ENCODE assay signal across 7 mouse cellular contexts in the genomic region with DNA sequence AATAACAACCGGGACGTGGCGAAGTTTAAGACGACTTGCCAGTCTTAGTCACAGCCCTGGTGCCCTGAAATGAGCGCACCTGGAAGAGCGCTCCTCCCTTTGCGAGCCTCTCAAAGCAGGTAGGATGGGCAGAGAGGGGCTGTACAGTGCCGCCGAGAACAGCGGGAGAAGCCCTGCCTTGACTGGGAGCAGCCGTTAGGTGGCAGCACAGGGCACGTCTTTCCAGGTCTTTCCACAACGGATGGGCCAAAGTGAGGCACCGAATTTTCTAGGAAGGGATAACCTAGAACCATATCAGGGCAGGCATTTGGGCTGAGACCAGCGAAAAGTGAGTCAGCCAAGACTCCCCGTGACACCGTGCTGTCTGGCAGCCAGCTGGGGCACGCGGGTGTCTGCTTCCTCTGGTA.
DNase-seq lines count a peak whose midpoint lies in the region; ATAC-seq lines count a peak whose summit lies in the region.

No protein-coding gene starts in this region.

- H3K4me1 ChIP-seq in limb, embryonic 10.5 days, result peaks cover 33% of the 10 kb centered on the region
- peaks cover 28% of the 10 kb centered on the region for H3K4me1 ChIP-seq in midbrain, embryonic 13.5 days (replicated peaks)

- no peaks in the 10 kb centered on the region for H3K36me3 ChIP-seq in limb, embryonic 10.5 days
- no peaks in the 10 kb centered on the region for H3K36me3 ChIP-seq in midbrain, embryonic 13.5 days

- 6% methylated on average over 19 of the region's 19 CpGs for WGBS in limb, embryonic 10.5 days
- WGBS in midbrain, embryonic 13.5 days, result 6% methylated on average over 19 of the region's 19 CpGs

- H3K27ac ChIP-seq in limb, embryonic 10.5 days, result peak overlapping the region; percentile 34
- H3K27ac ChIP-seq in midbrain, embryonic 13.5 days, result no peak overlapping the region

- no peaks in the 10 kb centered on the region for H3K9me3 ChIP-seq in limb, embryonic 10.5 days (replicated peaks)
- H3K9me3 ChIP-seq in midbrain, embryonic 13.5 days, result no peaks in the 10 kb centered on the region

- ATAC-seq in midbrain, embryonic 13.5 days, result peak; percentile 82

- peak; percentile 92 for DNase-seq in adrenal gland, postnatal 10 days
- peak; percentile 84 for DNase-seq in embryo, embryonic 9.5 days (ENCODE audit: extremely low spot score)
- peak; percentile 97 for DNase-seq in heart, adult 11 months
- DNase-seq in kidney, adult 11 months, result peak; percentile 68
- peak; percentile 87 for DNase-seq in limb, embryonic 10.5 days (ENCODE audit: low spot score)
- DNase-seq in spleen, adult 18-20 months, result peak; percentile 42 to 70

- peak overlapping the region; percentile 51 for H3K4me3 ChIP-seq in limb, embryonic 10.5 days
- H3K4me3 ChIP-seq in midbrain, embryonic 13.5 days (replicated peaks), result peak overlapping the region; percentile 39

- peak overlapping the region; percentile 60 for H3K9ac ChIP-seq in midbrain, embryonic 13.5 days (replicated peaks)

- H3K4me2 ChIP-seq in midbrain, embryonic 13.5 days (replicated peaks), result peak overlapping the region; percentile 62

- peaks cover 9% of the 10 kb centered on the region for H3K27me3 ChIP-seq in limb, embryonic 10.5 days (ENCODE audit: low read depth, poor library complexity, severe bottlenecking)
- H3K27me3 ChIP-seq in midbrain, embryonic 13.5 days, result peaks cover 6% of the 10 kb centered on the region
